Mouse (Mus musculus): ENCODE results near the gene Hemk1. TPM values are rescaled to one million over a fixed set of nuclear protein-coding genes. Genes with fewer than 3 reads are reported as not detected.
A peak's percentile ranks its signal among the peaks of the same experiment; 100 is the strongest.

Gene Hemk1
- total RNA-seq, 2 experiments from 2014 or later, result 13.3 to 18.0 TPM

DNA sequence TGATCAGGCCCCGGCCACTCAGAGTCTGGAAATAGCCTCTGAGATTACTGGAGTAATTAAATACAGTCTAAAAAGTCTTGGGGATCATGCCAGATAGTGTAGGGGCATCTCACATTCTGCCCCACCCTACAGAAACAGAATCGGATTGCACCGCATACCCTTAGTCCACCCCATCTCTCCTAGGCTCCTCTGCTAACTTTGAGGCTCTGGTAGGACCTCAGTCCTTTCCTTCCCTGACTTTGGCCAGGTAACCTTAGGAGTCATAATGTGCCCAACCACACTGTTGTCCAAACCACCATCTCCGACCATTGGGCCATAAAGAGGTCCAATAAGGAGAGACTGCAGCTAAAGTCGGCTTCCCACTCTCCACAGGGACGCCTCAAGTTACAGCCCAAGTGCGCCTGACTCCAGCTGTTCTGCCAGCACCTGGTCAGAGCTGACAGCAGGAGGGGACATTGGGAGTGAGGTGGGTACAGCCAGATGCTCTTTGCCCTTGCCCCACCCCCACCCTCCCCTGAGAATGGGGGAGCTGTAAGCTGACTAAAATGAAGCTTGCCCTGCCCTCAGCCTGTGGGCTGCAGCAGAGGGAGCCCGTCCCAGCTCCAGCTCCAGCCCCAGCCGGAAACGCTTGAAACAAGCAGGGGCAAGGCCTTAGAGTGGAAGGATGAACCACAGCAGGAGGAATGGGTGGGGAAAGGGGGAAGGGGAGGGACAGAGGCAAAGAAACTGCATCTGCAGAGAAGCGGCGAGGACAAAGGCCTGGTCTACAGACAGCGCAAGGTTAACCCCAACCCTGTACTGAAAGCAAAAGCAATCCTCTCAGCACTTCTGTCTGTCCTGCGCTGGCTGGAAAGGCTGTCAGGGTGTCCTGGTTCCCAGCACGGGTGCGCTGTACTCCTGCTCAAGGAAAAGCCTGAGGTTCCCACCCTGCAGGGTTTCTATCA lies 58.5 kb downstream of the Hemk1 start:
- DNase-seq (ENCODE audit: low spot score in 2 of 2), result no peak
- intact Hi-C loops (cut with DNase I), result loop anchor here (10.0 kb wide), 1 partner anchor 595 kb away; the partner anchor contains the start of gene Tex264

DNA sequence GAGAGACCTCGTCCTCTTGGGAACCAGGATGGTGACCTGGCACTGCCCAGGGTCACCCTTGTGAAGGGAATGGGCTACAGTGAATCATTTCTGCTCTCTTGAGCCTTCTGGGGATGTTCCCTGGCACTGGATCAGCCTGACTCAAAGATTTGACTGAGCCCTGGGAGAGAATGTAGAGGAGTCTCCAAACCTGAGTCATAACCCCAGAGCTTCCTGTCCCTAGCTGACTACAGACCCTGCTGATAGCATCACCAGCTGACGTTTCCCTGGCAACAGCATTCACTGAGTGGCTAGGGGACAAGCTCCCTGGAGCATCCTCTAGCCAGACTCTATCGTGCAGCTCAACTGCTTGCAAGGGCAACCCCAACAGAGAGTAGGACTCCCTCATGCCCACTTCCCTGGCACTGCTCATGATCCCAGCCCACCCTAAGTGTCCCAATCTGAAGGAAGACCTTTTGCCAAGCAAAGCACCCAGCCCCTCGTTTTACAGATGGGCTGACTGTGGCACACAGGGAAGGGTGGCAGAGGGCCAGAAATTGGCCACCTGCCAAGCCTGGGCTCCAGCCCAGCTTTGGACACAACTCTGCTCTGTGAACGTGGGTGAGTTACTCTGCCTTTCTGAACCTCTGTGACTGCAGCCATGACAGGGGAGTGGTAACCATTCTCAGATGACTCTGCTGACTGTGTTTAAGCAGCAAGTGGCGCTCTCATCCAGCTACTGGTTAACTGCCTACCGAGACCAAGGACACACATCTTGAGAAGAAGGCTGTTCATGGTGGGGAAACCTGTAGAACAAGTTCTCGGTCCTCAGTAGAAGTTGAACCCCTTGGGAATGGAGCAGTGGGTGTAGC lies 59.4 kb downstream of the Hemk1 start:
- no peak for DNase-seq (ENCODE audit: low spot score in 2 of 2)

DNA sequence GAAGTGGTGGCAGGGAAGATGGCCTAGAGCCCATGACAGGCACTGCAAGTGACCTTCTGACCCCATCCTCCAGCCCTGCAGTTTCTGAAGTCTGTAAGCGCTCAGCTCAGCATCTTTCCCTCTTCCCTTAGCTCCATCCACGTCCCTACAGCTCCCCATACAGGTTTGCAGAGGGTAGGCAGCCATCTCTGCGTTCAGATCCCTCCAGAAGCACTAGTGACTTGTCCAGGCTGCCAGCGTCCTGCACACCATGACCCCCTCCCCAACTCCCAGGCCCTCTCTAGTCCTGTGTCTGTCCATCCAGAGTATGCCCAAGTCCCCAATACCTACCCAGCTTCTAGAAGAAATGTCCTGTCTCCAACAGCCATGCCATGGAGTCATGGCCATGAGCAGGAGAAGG lies 60.0 kb downstream of the Hemk1 start:
- intact Hi-C loops (cut with DNase I), result no loop called here
- peak in 1 of 2 experiments; percentile 33 for DNase-seq (ENCODE audit: low spot score in 2 of 2)

More for the DNA sequence above, 59.4 kb downstream of the Hemk1 start:
- intact Hi-C loops (cut with DNase I), result no loop called here

DNA sequence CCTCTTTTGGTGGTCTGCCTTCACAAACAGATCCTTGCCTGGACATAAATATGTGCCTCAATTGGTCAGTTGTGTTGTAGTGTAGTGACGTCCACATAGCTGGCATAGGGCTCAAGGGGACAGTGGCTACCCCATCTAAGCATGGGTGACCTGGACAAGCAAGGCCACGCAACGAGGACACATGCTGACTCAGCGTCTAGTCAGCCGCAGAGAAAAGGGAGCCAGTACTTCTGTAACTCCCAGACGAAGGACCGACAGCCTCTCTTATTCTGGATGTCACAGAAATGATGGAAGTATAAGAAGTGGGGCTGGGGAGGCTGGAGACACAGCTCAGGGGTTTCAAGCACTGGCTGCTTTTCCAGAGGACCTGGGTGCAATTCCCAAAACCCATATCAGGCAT lies 60.5 kb downstream of the Hemk1 start:
- intact Hi-C loops (cut with DNase I), result no loop called here
- DNase-seq (ENCODE audit: low spot score in 2 of 2), result no peak

Other genes starting within 250 kb of the Hemk1 start
- 100 to 1,000 TPM; 209 to 235 TPM for gene Dock3, start 106.4 kb downstream of the Hemk1 start, total RNA-seq (2021)
- 1 to 10 TPM; 2.9 to 4.5 TPM for gene Mapkapk3, start 48.5 kb downstream of the Hemk1 start, total RNA-seq (2021)
- 10 to 100 TPM in 1 of 2 experiments, 1 to 10 TPM in 1; 4.8 to 11.0 TPM for gene Cish, start 42.3 kb downstream of the Hemk1 start, total RNA-seq (2021)
- 1 to 10 TPM; 4.6 to 5.0 TPM for gene 6430571L13Rik, start 2.3 kb upstream of the Hemk1 start, total RNA-seq (2021)
- gene Cacna2d2, start 61.3 kb upstream of the Hemk1 start, total RNA-seq (2021), result 10 to 100 TPM; 23.0 to 38.4 TPM
- gene Tmem115, start 195.6 kb upstream of the Hemk1 start, total RNA-seq (2021), result 10 to 100 TPM; 34.7 to 39.6 TPM
- 10 to 100 TPM; 16.9 to 17.0 TPM for gene Cyb561d2, start 203.8 kb upstream of the Hemk1 start, total RNA-seq (2021)
- 10 to 100 TPM; 38.9 to 46.2 TPM for gene Nprl2, start 203.9 kb upstream of the Hemk1 start, total RNA-seq (2021)
- 1 to 10 TPM; 3.4 to 4.3 TPM for gene Zmynd10, start 208.9 kb upstream of the Hemk1 start, total RNA-seq (2021)
- 10 to 100 TPM; 16.7 to 19.0 TPM for gene Rassf1, start 213.2 kb upstream of the Hemk1 start, total RNA-seq (2021)
- 100 to 1,000 TPM in 1 of 2 experiments, 10 to 100 TPM in 1; 91.3 to 106 TPM for gene Tusc2, start 224.9 kb upstream of the Hemk1 start, total RNA-seq (2021)
- gene Hyal2, start 229.6 kb upstream of the Hemk1 start, total RNA-seq (2021), result 10 to 100 TPM; 11.1 to 12.7 TPM
- 1 to 10 TPM; 4.4 to 6.8 TPM for gene Hyal1, start 238.6 kb upstream of the Hemk1 start, total RNA-seq (2021)
- 10 to 100 TPM; 10.3 to 11.5 TPM for gene Naa80, start 240.5 kb upstream of the Hemk1 start, total RNA-seq (2021)
- gene Hyal3, start 242.5 kb upstream of the Hemk1 start, total RNA-seq (2021), result 1 to 10 TPM in 1 of 2 experiments, under 1 TPM in 1; 0.79 to 1.9 TPM
- gene Ifrd2, start 249.3 kb upstream of the Hemk1 start, total RNA-seq (2021), result 10 to 100 TPM; 11.1 to 13.8 TPM